ENCODE assay signal across 10 mouse cellular contexts in the genomic region with DNA sequence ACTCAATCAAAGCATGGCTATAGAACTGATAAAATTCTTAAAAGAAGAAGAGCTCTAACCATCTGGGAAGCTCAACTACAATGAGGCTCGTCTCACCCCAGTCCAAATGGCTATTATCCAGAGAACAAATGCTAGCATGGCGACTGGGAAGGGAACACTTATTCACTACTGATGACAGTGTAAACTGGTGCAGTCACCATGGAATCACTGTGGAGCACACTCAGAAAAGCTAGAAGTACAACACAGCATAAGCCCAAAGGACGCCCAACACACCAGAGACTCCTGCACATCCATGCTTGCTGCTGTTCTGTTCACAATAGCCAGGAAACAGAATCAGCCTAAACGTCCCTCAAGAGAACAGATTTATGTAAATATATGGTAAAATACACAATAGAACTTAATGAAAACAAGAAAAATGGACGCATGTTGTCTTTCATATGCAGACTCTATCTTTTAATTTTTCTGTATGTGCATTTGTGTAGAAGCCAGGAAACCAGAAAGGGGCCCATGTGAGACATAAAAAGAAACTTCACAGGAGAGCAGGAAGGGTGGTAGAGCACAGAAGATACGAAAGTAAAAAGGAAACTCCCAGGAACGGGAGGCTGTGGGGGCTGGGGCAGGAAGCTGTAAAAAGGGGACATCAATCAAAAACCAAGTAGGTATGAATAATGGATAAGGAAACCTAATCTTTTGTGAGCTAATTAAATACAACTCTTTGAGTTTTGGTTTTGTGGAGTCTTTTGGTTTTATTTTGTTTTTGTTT. TPM values are rescaled to one million over a fixed set of nuclear protein-coding genes. Genes with fewer than 3 reads are reported as not detected.
DNase-seq lines count a peak whose midpoint lies in the region; ATAC-seq and TF ChIP-seq lines count a peak whose summit lies in the region.
"Had no signal": no experiment of that assay in that cellular context is flagged by ENCODE, and none has a peak within 500 bp of the region (broad histone marks: within the 10 kb centered on the region; RNA-seq: fewer than 3 reads in every experiment).

No protein-coding gene starts in this region.

- WGBS in lung, embryonic 14.5 days: 48% methylated on average over 7 of the region's 7 CpGs
- 29% methylated on average over 7 of the region's 7 CpGs for WGBS in lung, adult 2 months

- H3K27ac ChIP-seq in gastrocnemius, adult 2 months: 0 out of 2 replicates have a peak overlapping the region, but pooled peaks have one; percentile 16
- H3K27ac ChIP-seq in lung, embryonic 14.5 days (ENCODE audit: low read depth): peak overlapping the region; percentile 36; the same call in 1 of the 2 replicates

- no peak for DNase-seq in gastrocnemius, adult 2 months
- DNase-seq in gastrocnemius, postnatal 14 days: no peak
- DNase-seq in lung, embryonic 14.5 days: no peak
- DNase-seq in lung, adult 2 months: no peak
- peak; percentile 17 for DNase-seq in brain, embryonic 14.5 days (ENCODE audit: low read depth)
- DNase-seq in splenic B cell, adult 2 months (ENCODE audit: low read depth, low spot score): peak; percentile 19
- no peak for DNase-seq in left cerebral cortex, adult 8-10 months (ENCODE audit: low spot score in 2 of 2)
- no peak for DNase-seq in frontal cortex, postnatal 10 days (ENCODE audit: low spot score in 2 of 2)
- DNase-seq: forebrain, postnatal 0 days had no signal

- H3K4me1 ChIP-seq in lung, embryonic 14.5 days (ENCODE audit: insufficient read depth): 0 out of 2 replicates have a peak, but pooled peaks cover 9% of the 10 kb centered on the region
- H3K4me1 ChIP-seq in lung, adult 2 months (ENCODE audit: control insufficient read depth, insufficient read depth, low read length): peaks cover 23% of the 10 kb centered on the region

- no peaks in the 10 kb centered on the region for H3K9me3 ChIP-seq in lung, embryonic 14.5 days (ENCODE audit: low read depth, low read length)
- H3K9me3 ChIP-seq: G1E had no signal

- TF ChIP-seq CTCF in gastrocnemius, adult 2 months (IDR thresholded peaks at IDR 0.05): no peak
- TF ChIP-seq CTCF in lung, embryonic 14.5 days (IDR thresholded peaks at IDR 0.05; ENCODE audit: low read depth): no peak
- no peak for TF ChIP-seq CTCF in lung, adult 2 months (IDR thresholded peaks at IDR 0.05; ENCODE audit: insufficient read depth, low read length)
- TF ChIP-seq CTCF in brain, embryonic 14.5 days (IDR thresholded peaks at IDR 0.05; ENCODE audit: borderline replicate concordance, extremely low read depth, insufficient read depth, insufficient read length): no peak

- no peaks in the 10 kb centered on the region for H3K27me3 ChIP-seq in lung, embryonic 14.5 days (ENCODE audit: insufficient read depth, low read length)
- H3K27me3 ChIP-seq in splenic B cell, adult 2 months (ENCODE audit: control insufficient read depth, insufficient read depth, low read length, poor library complexity, severe bottlenecking): no peaks in the 10 kb centered on the region

- no peak overlapping the region for H3K4me3 ChIP-seq in gastrocnemius, adult 2 months
- H3K4me3 ChIP-seq in lung, embryonic 14.5 days (ENCODE audit: low read depth, low read length): no peak overlapping the region
- no peak overlapping the region for H3K4me3 ChIP-seq in lung, adult 2 months (replicated peaks; ENCODE audit: extremely low read depth, low read depth, low read length)

- no peak for TF ChIP-seq POLR2A in lung, adult 2 months (IDR thresholded peaks at IDR 0.05; ENCODE audit: borderline replicate concordance, extremely low read depth, low read depth, low read length)
- TF ChIP-seq POLR2A in brain, embryonic 14.5 days (IDR thresholded peaks at IDR 0.05; ENCODE audit: borderline replicate concordance, extremely low read depth, insufficient read depth, insufficient read length, poor library complexity, severe bottlenecking): no peak

- H3K36me3 ChIP-seq in lung, embryonic 14.5 days (ENCODE audit: insufficient read depth): 0 out of 2 replicates have a peak, but pooled peaks cover 4% of the 10 kb centered on the region
- no peaks in the 10 kb centered on the region for H3K36me3 ChIP-seq in splenic B cell, adult 2 months (ENCODE audit: control insufficient read depth, insufficient read depth, low read length, poor library complexity, severe bottlenecking)

- H3K4me2 ChIP-seq in lung, embryonic 14.5 days: peak overlapping the region; percentile 7; the same call in 1 of the 2 replicates

- intact Hi-C loops in gastrocnemius, adult 2 months (cut with DNase I): no loop called here
- intact Hi-C loops in gastrocnemius, postnatal 14 days (cut with DNase I; ENCODE audit: low total_unique reads): no loop called here

- H3K9ac ChIP-seq in lung, embryonic 14.5 days: no peak overlapping the region
- H3K9ac ChIP-seq: forebrain, postnatal 0 days had no signal

- ATAC-seq in lung, embryonic 14.5 days (ENCODE audit: insufficient read depth): no peak
- ATAC-seq: forebrain, postnatal 0 days had no signal

RNA-seq across cellular contexts. Expression of a gene that starts 28.1 kb away (rescaled TPM):
- 10 to 100 TPM; 48.6 to 51.2 TPM for total RNA-seq in gastrocnemius, adult 2 months (2021)
- 10 to 100 TPM; 33.5 to 36.1 TPM for total RNA-seq in gastrocnemius, postnatal 14 days (2021)
- polyA plus RNA-seq in lung, embryonic 14.5 days (2014; fragmentation: Nextera tagmentation; extraction: Ambion mirVana): 11.9 and 14.5 TPM in 2 replicates
- 17.1 and 17.7 TPM in 2 replicates for polyA plus RNA-seq in lung, adult 2 months (2012; rRNA removed)
- 42.6 and 49.5 TPM in 2 replicates for polyA plus RNA-seq in brain, embryonic 14.5 days (2012; rRNA removed)
- total RNA-seq in left cerebral cortex, adult 8-10 months (2022): 100 to 1,000 TPM in 2 of 4 experiments, 10 to 100 TPM in 2; 89.3 to 109 (median 100) TPM

RNA-seq across cellular contexts. Expression of a gene that starts 54.8 kb away (rescaled TPM):
- total RNA-seq in gastrocnemius, adult 2 months (2021): 100 to 1,000 TPM; 118 to 138 TPM
- 100 to 1,000 TPM; 133 to 137 TPM for total RNA-seq in gastrocnemius, postnatal 14 days (2021)
- 137 and 144 TPM in 2 replicates for polyA plus RNA-seq in lung, embryonic 14.5 days (2014; fragmentation: Nextera tagmentation; extraction: Ambion mirVana)
- polyA plus RNA-seq in lung, adult 2 months (2012; rRNA removed): 45.6 and 65.6 TPM in 2 replicates
- 94.7 and 102 TPM in 2 replicates for polyA plus RNA-seq in brain, embryonic 14.5 days (2012; rRNA removed)
- 10 to 100 TPM; 66.6 to 74.0 (median 69.4) TPM for total RNA-seq in left cerebral cortex, adult 8-10 months (2022)

Comparison
In these comparisons a context has a peak if more than half of its experiments do, and no peak if none do; other contexts are left out.
1. DNase-seq: peak in brain, embryonic 14.5 days (single experiment) and splenic B cell, adult 2 months (single experiment); none in gastrocnemius, adult 2 months (single experiment), gastrocnemius, postnatal 14 days (single experiment), lung, embryonic 14.5 days (single experiment), lung, adult 2 months (single experiment), left cerebral cortex, adult 8-10 months (0 of 2) and frontal cortex, postnatal 10 days (0 of 2).